Mouse (Mus musculus) embryonic facial prominence, embryonic 15.5 days (tissue): ENCODE measurements at regions not wholly inside any gene's neighbourhood (a gene's known extent, or its start where the extent isn't known, plus 50 kb on each side); places are given as distances from the start of the nearest gene placed in this dataset.

Experiments
- ATAC-seq: fragments of 200-750 bp; cut with Nextera tagmentation; 2 replicates; pipeline ENCODE4 v1.8.0; 2017; ENCODE audit warnings: low read depth, moderate TSS enrichment; ENCODE audit not compliant: insufficient number of reproducible peaks, low FRiP score, low TSS enrichment
- H3K27ac ChIP-seq: fragments of 300-500 bp; sonication (generic); replicated peaks from 2 replicates; pipeline ENCODE4 v1.5.1; 2015; ENCODE audit warnings: mild to moderate bottlenecking, inconsistent platforms
- H3K27me3 ChIP-seq: fragments of 300-500 bp; sonication (generic); 2 replicates; pipeline ENCODE4 v1.6.1; 2015; ENCODE audit warnings: inconsistent platforms
- H3K36me3 ChIP-seq: fragments of 300-500 bp; sonication (generic); 2 replicates; pipeline ENCODE4 v1.6.1; 2015; ENCODE audit warnings: mild to moderate bottlenecking, inconsistent platforms
- H3K4me1 ChIP-seq: fragments of 300-500 bp; sonication (generic); 2 replicates; pipeline ENCODE4 v1.6.1; 2015; ENCODE audit warnings: inconsistent platforms
- H3K4me2 ChIP-seq: fragments of 300-500 bp; sonication (generic); replicated peaks from 2 replicates; pipeline ENCODE4 v1.6.1; 2015; ENCODE audit warnings: mild to moderate bottlenecking, inconsistent platforms
- H3K4me3 ChIP-seq: fragments of 300-500 bp; sonication (generic); replicated peaks from 2 replicates; pipeline ENCODE4 v1.5.1; 2015; ENCODE audit warnings: mild to moderate bottlenecking, inconsistent platforms
- H3K9ac ChIP-seq: fragments of 300-500 bp; sonication (generic); 2 replicates; pipeline ENCODE4 v1.6.1; 2015; ENCODE audit warnings: inconsistent platforms
- H3K9me3 ChIP-seq: fragments of 300-500 bp; sonication (generic); replicated peaks from 2 replicates; pipeline ENCODE4 v1.6.1; 2016; ENCODE audit warnings: inconsistent platforms
- WGBS: fragments of 180-500 bp; shearing (Covaris S2); methylation state at CpG from one replicate; pipeline ENCODE4 v1.1.7; 2015; 5-methylcytosine and 5-hydroxymethylcytosine counted together

DNA sequence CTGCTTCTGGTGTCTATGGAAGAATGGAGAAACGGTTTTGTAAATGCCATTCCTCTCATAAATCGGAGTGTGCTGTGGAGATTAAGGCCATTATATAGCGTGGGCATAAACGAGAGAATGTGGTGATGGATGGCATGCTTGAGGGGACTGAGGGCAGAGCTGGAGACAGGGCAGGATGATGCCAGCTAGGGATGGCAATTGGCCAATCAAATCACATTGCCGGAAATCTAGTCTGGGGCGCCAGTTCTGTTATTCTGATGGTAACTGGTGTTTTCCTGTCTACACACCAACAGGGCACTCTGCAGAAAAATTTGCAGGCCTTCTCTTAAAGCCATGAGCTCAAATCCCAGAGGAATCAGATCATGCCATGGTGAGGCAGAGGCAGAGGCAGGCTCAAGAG is 224.9 kb upstream of the Kazn start:
- H3K4me3 ChIP-seq, result no peak overlapping the region
- H3K9ac ChIP-seq, result no peak overlapping the region
- H3K27ac ChIP-seq, result no peak overlapping the region
- 88% methylated on average over 6 of the region's 6 CpGs for WGBS
- no peaks in the 10 kb centered on the region for H3K36me3 ChIP-seq
- no peaks in the 10 kb centered on the region for H3K9me3 ChIP-seq
- no peaks in the 10 kb centered on the region for H3K4me1 ChIP-seq
- no peak overlapping the region for H3K4me2 ChIP-seq
- no peak for ATAC-seq
- no peaks in the 10 kb centered on the region for H3K27me3 ChIP-seq

DNA sequence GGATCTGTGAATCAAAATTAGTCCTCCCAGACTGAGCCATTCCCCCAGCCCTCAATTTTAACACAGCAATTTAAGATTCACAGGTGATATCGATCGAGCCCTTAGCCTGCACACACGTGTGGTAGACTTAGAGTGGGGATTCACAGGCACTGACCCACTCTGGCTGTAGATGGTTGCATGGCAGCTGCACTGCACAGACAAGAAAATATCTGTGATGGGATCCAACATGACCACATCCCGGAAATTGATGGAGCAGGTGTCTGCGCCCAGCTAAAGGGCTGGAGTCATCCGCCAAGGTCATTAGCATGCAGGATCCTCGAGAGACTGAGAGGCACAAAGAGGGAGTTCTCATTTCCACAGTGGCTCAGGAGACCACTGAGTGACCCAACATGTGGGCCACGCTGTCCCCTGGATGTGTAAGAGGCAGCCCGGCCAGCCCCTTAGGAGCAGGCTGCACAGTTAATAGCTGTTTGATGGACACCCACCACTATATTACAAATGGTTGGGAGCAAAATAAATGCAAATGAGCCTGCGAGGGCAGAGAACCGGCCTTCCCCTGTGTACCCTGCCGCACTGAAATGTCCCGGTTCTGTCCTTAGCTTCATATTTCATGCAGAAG is 221.4 kb upstream of the Kazn start:
- WGBS, result 89% methylated on average over 13 of the region's 13 CpGs
- H3K4me3 ChIP-seq, result no peak overlapping the region
- H3K9me3 ChIP-seq, result no peaks in the 10 kb centered on the region
- ATAC-seq, result no peak
- no peaks in the 10 kb centered on the region for H3K27me3 ChIP-seq
- H3K36me3 ChIP-seq, result no peaks in the 10 kb centered on the region
- no peak overlapping the region for H3K27ac ChIP-seq
- H3K4me2 ChIP-seq, result no peak overlapping the region
- H3K4me1 ChIP-seq, result no peaks in the 10 kb centered on the region
- H3K9ac ChIP-seq, result no peak overlapping the region

DNA sequence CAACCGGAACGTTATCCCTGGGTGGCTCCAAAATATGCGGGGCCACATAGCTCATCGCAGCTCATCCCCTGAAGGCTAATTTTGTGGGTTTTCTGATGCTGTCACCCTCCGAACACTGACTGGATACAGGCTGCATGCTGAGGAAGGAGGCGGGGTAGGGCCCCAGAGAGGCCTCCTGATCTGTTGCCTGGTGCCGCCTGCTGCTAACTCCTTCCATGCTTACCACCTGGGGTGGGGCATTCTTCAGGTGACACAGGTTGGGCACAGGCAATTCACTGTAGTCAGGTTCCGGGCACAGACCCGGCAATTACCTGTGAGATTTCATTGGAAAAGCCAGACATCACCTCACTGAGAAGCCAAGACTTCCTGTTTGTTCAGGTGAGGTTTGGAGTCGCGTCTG is 213.4 kb upstream of the Kazn start:
- H3K9me3 ChIP-seq, result no peaks in the 10 kb centered on the region
- ATAC-seq, result 0 out of 2 replicates have a peak, but pooled peaks have one; percentile 73
- H3K36me3 ChIP-seq, result no peaks in the 10 kb centered on the region
- no peak overlapping the region for H3K27ac ChIP-seq
- no peak overlapping the region for H3K9ac ChIP-seq
- no peaks in the 10 kb centered on the region for H3K27me3 ChIP-seq
- no peak overlapping the region for H3K4me2 ChIP-seq
- peaks cover 8% of the 10 kb centered on the region; the same call in 1 of the 2 replicates for H3K4me1 ChIP-seq
- WGBS, result 28% methylated on average over 11 of the region's 11 CpGs
- H3K4me3 ChIP-seq, result no peak overlapping the region

DNA sequence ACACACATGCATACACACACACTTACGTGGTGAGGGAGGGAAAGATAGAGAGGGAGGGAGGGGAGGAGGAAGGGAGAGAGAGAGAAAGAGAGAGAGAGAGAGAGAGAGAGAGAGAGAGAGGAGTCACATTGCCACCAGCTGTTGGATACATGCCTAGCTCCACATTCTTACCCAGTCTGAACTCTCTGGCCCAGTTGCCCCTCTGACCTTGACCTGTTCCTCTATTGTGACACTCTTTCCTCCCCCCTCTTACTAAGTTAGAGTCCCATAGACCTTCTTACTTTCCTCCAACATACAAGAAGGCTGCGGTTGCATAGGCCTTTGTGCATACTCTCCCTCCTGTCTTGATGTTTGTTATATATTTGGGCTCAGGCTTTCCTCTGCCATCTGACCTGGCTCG is 211.7 kb upstream of the Kazn start:
- Histone ChIP-seq H3K36me3 (no peaks in the 10 kb centered on the region), H3K9me3 (no peaks in the 10 kb centered on the region), H3K9ac (no peak overlapping the region), H3K4me2 (no peak overlapping the region), H3K27ac (no peak overlapping the region), H3K4me3 (no peak overlapping the region), H3K4me1 (peaks cover 8% of the 10 kb centered on the region; the same call in 1 of the 2 replicates), H3K27me3 (no peaks in the 10 kb centered on the region)
- no peak for ATAC-seq
- 75% methylated on average over 3 of the region's 3 CpGs for WGBS

DNA sequence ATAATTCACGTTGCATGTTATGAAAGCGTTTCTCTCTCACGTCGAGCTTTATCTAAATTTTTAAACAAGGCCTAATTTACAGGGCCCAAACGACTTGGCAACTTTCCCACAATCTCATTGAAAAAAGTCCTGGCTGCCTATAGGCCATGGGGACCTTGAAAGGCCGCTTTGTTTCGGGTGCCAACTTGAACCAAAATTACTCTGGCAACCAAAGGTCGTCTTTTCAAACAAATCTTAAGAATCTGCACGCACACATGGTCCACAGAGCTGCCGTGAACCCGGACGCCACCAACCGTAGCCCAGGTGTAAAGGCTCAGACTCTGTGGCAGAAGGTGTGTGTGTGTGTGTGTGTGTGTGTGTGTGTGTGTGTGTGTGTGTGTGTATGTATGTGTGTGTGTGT is 210.5 kb upstream of the Kazn start:
- 42% methylated on average over 13 of the region's 13 CpGs for WGBS
- Histone ChIP-seq H3K27me3 (no peaks in the 10 kb centered on the region), H3K36me3 (no peaks in the 10 kb centered on the region), H3K4me1 (peaks cover 8% of the 10 kb centered on the region; the same call in 1 of the 2 replicates), H3K9me3 (no peaks in the 10 kb centered on the region), H3K4me3 (no peak overlapping the region), H3K27ac (no peak overlapping the region), H3K9ac (no peak overlapping the region), H3K4me2 (no peak overlapping the region)
- ATAC-seq, result no peak

DNA sequence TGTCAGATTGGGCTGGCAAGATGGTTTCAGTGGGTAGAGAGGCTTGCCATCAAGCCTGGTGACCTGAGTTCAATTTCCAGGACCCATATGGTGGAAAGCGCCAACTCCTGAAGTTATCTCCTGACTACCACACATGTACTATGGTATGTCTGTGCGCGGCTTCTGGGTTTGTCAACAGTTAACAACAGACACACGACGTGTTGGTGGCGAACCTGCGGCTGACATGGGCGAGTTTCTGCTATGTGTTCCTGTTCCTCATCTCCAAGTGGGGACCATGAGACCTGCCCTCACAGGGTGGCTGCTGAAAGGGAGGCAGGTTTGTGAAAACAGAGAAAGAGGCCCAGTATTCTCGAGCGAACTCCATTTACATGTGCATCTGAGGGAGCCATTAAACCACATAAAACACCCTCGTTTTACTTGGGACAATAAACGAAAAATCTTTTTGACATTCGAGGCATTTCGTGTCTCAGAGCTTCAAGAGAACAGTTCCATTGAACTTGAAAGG is 210.0 kb upstream of the Kazn start:
- Histone ChIP-seq H3K4me3 (no peak overlapping the region), H3K4me2 (no peak overlapping the region), H3K27me3 (no peaks in the 10 kb centered on the region), H3K9ac (no peak overlapping the region), H3K27ac (no peak overlapping the region), H3K4me1 (peaks cover 8% of the 10 kb centered on the region; the same call in 1 of the 2 replicates), H3K36me3 (no peaks in the 10 kb centered on the region), H3K9me3 (no peaks in the 10 kb centered on the region)
- WGBS, result 60% methylated on average over 14 of the region's 14 CpGs
- ATAC-seq, result no peak

DNA sequence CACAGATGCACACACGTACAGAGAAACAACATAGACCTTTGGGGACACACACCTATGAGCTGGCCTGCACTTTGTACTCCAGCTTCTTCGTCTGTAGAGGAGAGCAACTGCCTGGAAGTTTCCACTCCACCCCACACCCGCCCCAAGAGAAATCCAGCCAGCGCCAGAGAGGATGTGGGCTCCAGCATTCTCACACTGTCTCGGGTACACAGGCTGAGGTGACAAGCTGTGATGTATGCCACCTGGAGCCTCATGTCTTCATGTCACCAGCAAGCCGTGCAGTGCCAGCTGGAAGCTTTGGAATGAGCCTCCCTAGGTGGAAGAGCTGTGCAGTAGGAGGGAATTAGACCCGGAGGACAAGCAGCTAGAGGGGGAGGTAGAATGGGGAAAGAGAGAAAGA is 208.3 kb upstream of the Kazn start:
- Histone ChIP-seq H3K36me3 (no peaks in the 10 kb centered on the region), H3K4me1 (peaks cover under 1% of the 10 kb centered on the region; the same call in 1 of the 2 replicates), H3K9ac (no peak overlapping the region), H3K27me3 (no peaks in the 10 kb centered on the region), H3K4me3 (no peak overlapping the region), H3K4me2 (no peak overlapping the region), H3K9me3 (no peaks in the 10 kb centered on the region), H3K27ac (no peak overlapping the region)
- 54% methylated on average over 7 of the region's 7 CpGs for WGBS
- ATAC-seq, result no peak

DNA sequence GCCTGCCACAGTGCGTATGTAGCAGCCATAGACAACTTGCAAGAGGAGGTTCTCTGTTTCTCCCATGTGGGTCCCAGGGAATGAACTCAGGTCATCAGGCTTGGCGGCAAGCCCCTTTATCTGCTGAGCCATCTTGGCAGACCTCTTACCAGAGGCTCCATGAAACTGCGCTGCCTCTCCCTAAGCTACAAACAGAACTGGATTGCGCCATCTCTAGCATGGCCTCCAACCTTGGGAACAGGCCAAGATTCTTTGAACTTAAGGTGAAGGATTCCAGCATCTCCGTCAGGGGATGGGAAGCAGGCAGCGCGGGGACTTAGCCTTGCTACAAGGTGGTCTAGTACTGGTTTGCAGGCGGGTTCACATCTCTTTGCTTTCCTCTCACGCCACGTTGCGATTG is 201.8 kb upstream of the Kazn start:
- peaks cover 9% of the 10 kb centered on the region; the same call in 1 of the 2 replicates for H3K4me1 ChIP-seq
- no peak overlapping the region for H3K9ac ChIP-seq
- no peaks in the 10 kb centered on the region for H3K36me3 ChIP-seq
- no peak overlapping the region for H3K4me3 ChIP-seq
- H3K27me3 ChIP-seq, result no peaks in the 10 kb centered on the region
- ATAC-seq, result no peak
- no peak overlapping the region for H3K4me2 ChIP-seq
- no peak overlapping the region for H3K27ac ChIP-seq
- 80% methylated on average over 11 of the region's 11 CpGs for WGBS
- no peaks in the 10 kb centered on the region for H3K9me3 ChIP-seq

DNA sequence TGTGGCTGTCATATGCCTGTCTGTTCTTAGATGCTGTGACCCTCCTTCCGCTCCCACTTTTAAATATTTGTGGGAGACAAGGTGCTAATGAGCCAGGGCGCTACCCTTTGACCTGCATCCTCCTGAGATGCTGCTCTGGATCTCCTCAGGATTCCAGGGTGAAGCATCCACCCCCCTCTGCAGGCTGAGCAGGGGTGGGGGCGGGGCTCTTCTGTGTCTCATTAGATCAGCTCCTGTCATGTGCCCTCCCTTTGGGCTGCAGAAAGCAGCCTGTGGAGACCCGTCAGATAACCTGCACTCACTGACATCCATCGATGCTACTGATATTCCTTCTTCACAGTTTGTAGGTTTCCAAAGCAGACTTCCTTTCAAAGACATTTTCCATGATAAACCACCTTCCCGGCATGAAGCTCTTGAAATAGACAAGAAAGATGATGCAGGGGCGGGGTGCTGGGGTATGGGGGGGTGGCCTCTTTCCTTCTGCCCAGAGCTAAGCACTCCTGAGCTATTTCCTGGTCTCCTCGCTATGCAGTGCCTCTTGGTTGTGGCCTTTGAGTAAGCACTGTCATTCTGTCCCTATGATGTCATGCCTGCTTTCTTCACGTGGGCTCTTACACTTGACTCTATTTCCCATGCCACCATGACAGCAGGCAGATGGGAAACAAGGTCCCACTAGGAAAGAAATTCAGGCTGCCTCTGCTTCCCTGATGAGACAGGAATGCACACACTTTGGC is 200.4 kb upstream of the Kazn start:
- Histone ChIP-seq H3K36me3 (no peaks in the 10 kb centered on the region), H3K27me3 (no peaks in the 10 kb centered on the region), H3K4me2 (no peak overlapping the region), H3K27ac (no peak overlapping the region), H3K4me1 (peaks cover 9% of the 10 kb centered on the region; the same call in 1 of the 2 replicates), H3K9me3 (no peaks in the 10 kb centered on the region), H3K4me3 (no peak overlapping the region), H3K9ac (no peak overlapping the region)
- 57% methylated on average over 9 of the region's 9 CpGs for WGBS
- ATAC-seq, result 0 out of 2 replicates have a peak, but pooled peaks have one; percentile 16

DNA sequence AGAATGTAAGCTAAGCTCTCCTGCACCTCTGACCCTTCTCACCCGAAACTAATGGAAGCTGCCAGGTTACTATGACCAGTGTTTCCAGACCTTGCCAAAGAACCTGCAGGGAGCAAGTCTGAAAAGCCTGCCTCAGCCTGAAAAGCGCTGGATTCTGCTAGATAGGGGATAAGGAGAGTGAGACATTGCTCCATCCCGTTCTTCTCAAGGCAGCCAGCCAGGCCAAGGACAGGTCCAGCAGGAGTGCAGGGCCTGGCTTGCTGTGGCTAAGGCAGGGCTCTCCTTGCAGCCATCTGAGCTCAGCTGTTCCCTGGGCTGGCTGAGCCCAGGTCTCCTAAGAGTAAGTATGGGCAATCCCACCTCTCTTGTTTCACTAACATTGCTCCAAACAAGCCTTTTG is 185.4 kb upstream of the Kazn start:
- WGBS, result 64% methylated on average over 3 of the region's 3 CpGs
- no peaks in the 10 kb centered on the region for H3K36me3 ChIP-seq
- H3K9me3 ChIP-seq, result no peaks in the 10 kb centered on the region
- H3K27ac ChIP-seq, result no peak overlapping the region
- H3K4me3 ChIP-seq, result no peak overlapping the region
- H3K4me1 ChIP-seq, result no peaks in the 10 kb centered on the region
- no peaks in the 10 kb centered on the region for H3K27me3 ChIP-seq
- H3K9ac ChIP-seq, result no peak overlapping the region
- no peak for ATAC-seq
- no peak overlapping the region for H3K4me2 ChIP-seq

DNA sequence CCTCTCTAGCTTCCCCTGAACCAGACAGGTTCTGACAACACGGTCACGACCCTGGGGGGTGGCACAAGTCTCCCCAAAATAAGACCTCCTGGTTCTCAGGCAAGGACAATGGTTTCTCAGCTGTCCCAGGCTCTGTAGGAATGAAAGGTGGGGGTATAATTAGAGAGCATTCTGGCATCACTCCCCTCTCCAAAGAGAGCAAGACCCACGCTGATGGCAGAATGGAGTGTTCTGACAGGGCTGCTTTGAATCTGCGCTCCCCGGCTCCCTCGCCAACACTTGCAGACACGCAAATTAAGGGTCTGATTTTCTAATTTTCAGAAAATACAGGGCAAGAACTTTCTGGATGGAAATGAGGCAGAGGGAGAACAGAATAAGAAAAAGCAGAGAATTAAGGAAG is 181.2 kb upstream of the Kazn start:
- Histone ChIP-seq H3K4me1 (no peaks in the 10 kb centered on the region), H3K36me3 (no peaks in the 10 kb centered on the region), H3K4me2 (no peak overlapping the region), H3K9ac (no peak overlapping the region), H3K27ac (no peak overlapping the region), H3K27me3 (no peaks in the 10 kb centered on the region), H3K9me3 (no peaks in the 10 kb centered on the region), H3K4me3 (no peak overlapping the region)
- 61% methylated on average over 7 of the region's 7 CpGs for WGBS
- ATAC-seq, result no peak
